ENCODE assay signal across 20 mouse cellular contexts in the genomic region with DNA sequence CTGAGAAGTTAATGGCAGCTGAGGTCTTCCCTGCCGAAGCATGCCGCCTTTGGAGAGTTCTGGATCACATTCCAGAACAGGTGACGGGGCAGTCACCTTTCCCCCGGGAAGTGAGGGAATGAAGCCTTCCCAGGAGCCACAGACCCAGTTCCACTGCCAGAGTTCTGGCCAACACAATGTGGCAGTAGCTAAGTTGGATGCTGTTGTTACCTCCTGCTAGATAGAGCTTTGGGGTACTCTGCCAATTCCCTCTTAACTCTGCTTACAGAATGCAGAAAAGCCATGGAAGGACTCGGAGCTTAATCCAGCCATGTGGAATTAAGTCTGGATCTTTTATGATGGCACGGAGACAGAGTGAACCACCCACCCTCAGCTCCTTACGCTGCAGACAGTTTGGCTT.
"Had no signal": no experiment of that assay in that cellular context is flagged by ENCODE, and none has a peak within 500 bp of the region (broad histone marks: within the 10 kb centered on the region; RNA-seq: fewer than 3 reads in every experiment).

No protein-coding gene starts in this region.

- H3K4me1 ChIP-seq: liver, embryonic 15.5 days had no signal

- H3K27me3 ChIP-seq: limb, embryonic 13.5 days; liver, embryonic 12.5 days; liver, embryonic 15.5 days; lung, embryonic 15.5 days; midbrain, embryonic 13.5 days; neural tube, embryonic 13.5 days had no signal

- ATAC-seq: liver, embryonic 12.5 days; midbrain, embryonic 13.5 days; midbrain, embryonic 16.5 days had no signal

- H3K4me2 ChIP-seq: limb, embryonic 13.5 days; liver, embryonic 12.5 days; liver, embryonic 15.5 days; lung, embryonic 15.5 days; midbrain, embryonic 13.5 days; neural tube, embryonic 13.5 days had no signal

- H3K9ac ChIP-seq: limb, embryonic 13.5 days; liver, embryonic 12.5 days; liver, embryonic 15.5 days; lung, embryonic 15.5 days; midbrain, embryonic 13.5 days; neural tube, embryonic 13.5 days had no signal

- H3K36me3 ChIP-seq: limb, embryonic 10.5 days; limb, embryonic 13.5 days; liver, embryonic 12.5 days; liver, embryonic 15.5 days; lung, embryonic 15.5 days; midbrain, embryonic 10.5 days; midbrain, embryonic 13.5 days; neural tube, embryonic 13.5 days had no signal

- H3K9me3 ChIP-seq: limb, embryonic 10.5 days; liver, embryonic 12.5 days; liver, embryonic 15.5 days; lung, embryonic 15.5 days; midbrain, embryonic 10.5 days; midbrain, embryonic 13.5 days; neural tube, embryonic 13.5 days had no signal

- DNase-seq: kidney, adult 9 months; kidney, postnatal 25 days; liver; retina, postnatal 1 day; right cerebral cortex, postnatal 25 days; thymus, adult 18-20 months; thymus, postnatal 14 days; thymus, postnatal 4 days had no signal

- H3K27ac ChIP-seq: kidney, postnatal 0 days; limb, embryonic 10.5 days; limb, embryonic 13.5 days; liver, embryonic 12.5 days; liver, embryonic 15.5 days; lung, embryonic 15.5 days; midbrain, embryonic 10.5 days; midbrain, embryonic 13.5 days; neural tube, embryonic 13.5 days had no signal

- H3K4me3 ChIP-seq: limb, embryonic 10.5 days; limb, embryonic 13.5 days; liver, embryonic 12.5 days; liver, embryonic 15.5 days; lung, embryonic 15.5 days; megakaryocyte, embryonic 14.5 days; midbrain, embryonic 10.5 days; midbrain, embryonic 13.5 days; myocyte; neural tube, embryonic 13.5 days had no signal
